Mouse (Mus musculus): ENCODE data around the gene Cyb561a3. TPM values are rescaled to one million over a fixed set of nuclear protein-coding genes. Genes with fewer than 3 reads are reported as not detected.

Cyb561a3 gene
- total RNA-seq, 1 experiment from 2014 or later, result 30.9 TPM

Other genes with a start within 250 kb of the Cyb561a3 start
- gene Syt7, start 188.1 kb upstream of the Cyb561a3 start, total RNA-seq (2017), result not detected in 2 replicates
- not detected in 2 replicates for gene Lrrc10b, start 119.7 kb upstream of the Cyb561a3 start, total RNA-seq (2017)
- not detected in 2 replicates for gene Ppp1r32, start 94.2 kb upstream of the Cyb561a3 start, total RNA-seq (2017)
- 34.4 and 42.1 TPM in 2 replicates for gene Cpsf7, start 51.9 kb upstream of the Cyb561a3 start, total RNA-seq (2017)
- gene Sdhaf2, start 51.0 kb upstream of the Cyb561a3 start, total RNA-seq (2017), result 38.3 and 63.1 TPM in 2 replicates
- gene Tmem216, start 20.9 kb upstream of the Cyb561a3 start, total RNA-seq (2017), result 17.3 and 30.5 TPM in 2 replicates
- 6.0 and 15.9 TPM in 2 replicates for gene Tmem138, start 190 bp downstream of the Cyb561a3 start, total RNA-seq (2017)
- gene Ddb1, start 28.2 kb downstream of the Cyb561a3 start, total RNA-seq (2017), result 424 and 475 TPM in 2 replicates
- 3.5 and 7.3 TPM in 2 replicates for gene Tkfc, start 28.5 kb downstream of the Cyb561a3 start, total RNA-seq (2017)
- not detected in 2 replicates for gene Vwce, start 57.0 kb downstream of the Cyb561a3 start, total RNA-seq (2017)
- not detected in 2 replicates for gene Pga5, start 100.9 kb downstream of the Cyb561a3 start, total RNA-seq (2017)
- 6.5 and 11.5 TPM in 2 replicates for gene Vps37c, start 111.6 kb downstream of the Cyb561a3 start, total RNA-seq (2017)
- 0.53 TPM in 1 of 2 replicates, not detected in the other for gene Cd5, start 161.8 kb downstream of the Cyb561a3 start, total RNA-seq (2017)

Data from common myeloid progenitor, adult 5-6 weeks (primary cell).